Mouse (Mus musculus) kidney, embryonic 15.5 days (tissue): Measurements from ENCODE around the gene Chrm2. TPM values are rescaled to one million over a fixed set of nuclear protein-coding genes. Genes with fewer than 3 reads are reported as not detected.

ENCODE experiments used
- ATAC-seq: fragments of 200-750 bp; cut with Nextera tagmentation; replicated peaks from 2 replicates; pipeline ENCODE4 v1.8.0; 2017; ENCODE audit warnings: moderate TSS enrichment; ENCODE audit not compliant: low FRiP score
- H3K27ac ChIP-seq: fragments of 300-500 bp; sonication (generic); 2 replicates; pipeline ENCODE4 v1.5.1; 2015; ENCODE audit warnings: mild to moderate bottlenecking, inconsistent platforms
- H3K27me3 ChIP-seq: fragments of 300-500 bp; sonication (generic); 2 replicates; pipeline ENCODE4 v1.6.1; 2015; ENCODE audit warnings: inconsistent platforms
- H3K36me3 ChIP-seq: fragments of 300-500 bp; sonication (generic); 2 replicates; pipeline ENCODE4 v1.6.1; 2015; ENCODE audit warnings: inconsistent platforms
- H3K4me1 ChIP-seq: fragments of 300-500 bp; sonication (generic); 2 replicates; pipeline ENCODE4 v1.6.1; 2015; ENCODE audit warnings: inconsistent platforms
- H3K4me2 ChIP-seq: fragments of 300-500 bp; sonication (generic); 2 replicates; pipeline ENCODE4 v1.6.1; 2015; ENCODE audit warnings: moderate library complexity, mild to moderate bottlenecking, inconsistent platforms
- H3K4me3 ChIP-seq: fragments of 300-500 bp; sonication (generic); replicated peaks from 2 replicates; pipeline ENCODE4 v1.5.1; 2015; ENCODE audit warnings: mild to moderate bottlenecking, inconsistent platforms
- H3K9ac ChIP-seq: fragments of 300-500 bp; sonication (generic); 2 replicates; pipeline ENCODE4 v1.6.1; 2015; ENCODE audit warnings: mild to moderate bottlenecking, inconsistent platforms
- H3K9me3 ChIP-seq: fragments of 300-500 bp; sonication (generic); replicated peaks from 2 replicates; pipeline ENCODE4 v1.6.1; 2016; ENCODE audit warnings: inconsistent platforms
- WGBS: fragments of 180-500 bp; shearing (Covaris S2); methylation state at CpG from one replicate; pipeline ENCODE4 v1.1.7; 2015; ENCODE audit warnings: mixed read lengths; 5-methylcytosine and 5-hydroxymethylcytosine counted together
- polyA plus RNA-seq: library from polyadenylated mRNA; unstranded; fragments of >200 nt; fragmentation: Nextera tagmentation; extraction: Ambion mirVana; gene quantifications from 2 replicates; pipeline ENCODE4 v1.2.1, GENCODE M21; 2015

Gene Chrm2
- polyA plus RNA-seq, 1 experiment from 2014 or later: 0.44 TPM

DNA sequence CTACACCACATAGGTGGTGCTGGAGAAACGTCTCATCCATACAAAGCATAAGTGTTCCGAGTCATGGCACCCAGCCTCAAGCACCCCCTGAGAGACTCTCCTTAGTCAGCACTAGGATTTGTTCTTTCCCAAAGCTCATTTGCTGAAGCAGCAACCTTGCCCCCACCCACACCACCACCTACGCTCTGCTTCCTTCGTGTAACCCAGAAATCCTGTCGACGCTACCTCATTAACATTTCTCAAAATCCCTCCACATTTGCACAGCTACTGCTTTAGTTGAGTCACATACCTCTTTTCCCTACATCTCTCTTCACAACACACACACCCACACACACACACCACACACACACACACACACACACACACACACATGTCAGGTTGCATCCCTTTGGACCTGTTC lies 50.1 kb downstream of the Chrm2 start:
- ATAC-seq: no peak
- Histone ChIP-seq H3K27me3 (no peaks in the 10 kb centered on the region), H3K4me2 (no peak overlapping the region), H3K9ac (no peak overlapping the region), H3K9me3 (no peaks in the 10 kb centered on the region), H3K36me3 (no peaks in the 10 kb centered on the region), H3K4me1 (no peaks in the 10 kb centered on the region), H3K4me3 (no peak overlapping the region), H3K27ac (no peak overlapping the region)
- WGBS: 89% methylated on average over 6 of the region's 6 CpGs

DNA sequence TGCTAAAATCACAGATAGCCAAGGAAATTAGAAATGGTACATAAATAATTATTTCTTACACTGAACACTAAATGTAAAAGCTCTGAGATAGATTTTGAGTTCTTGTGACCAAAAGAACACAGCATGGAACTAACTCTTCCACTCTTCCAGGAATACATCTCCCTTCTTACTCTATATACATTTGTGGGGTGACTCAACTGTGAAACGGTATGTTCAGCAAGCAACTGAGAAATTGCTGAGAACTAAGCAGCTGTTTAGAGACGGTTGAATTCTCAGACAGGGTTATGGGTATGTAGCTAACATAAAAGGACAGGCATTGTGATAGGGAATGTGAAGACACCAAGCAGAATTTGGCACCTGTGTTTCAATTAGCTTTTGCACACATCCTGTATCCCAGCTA lies 51.3 kb downstream of the Chrm2 start:
- H3K4me3 ChIP-seq: no peak overlapping the region
- H3K4me2 ChIP-seq: no peak overlapping the region
- no peaks in the 10 kb centered on the region for H3K9me3 ChIP-seq
- ATAC-seq: no peak
- H3K27me3 ChIP-seq: no peaks in the 10 kb centered on the region
- WGBS: 65% methylated on average over 2 of the region's 2 CpGs
- no peak overlapping the region for H3K27ac ChIP-seq
- H3K36me3 ChIP-seq: no peaks in the 10 kb centered on the region
- H3K4me1 ChIP-seq: no peaks in the 10 kb centered on the region
- H3K9ac ChIP-seq: no peak overlapping the region

DNA sequence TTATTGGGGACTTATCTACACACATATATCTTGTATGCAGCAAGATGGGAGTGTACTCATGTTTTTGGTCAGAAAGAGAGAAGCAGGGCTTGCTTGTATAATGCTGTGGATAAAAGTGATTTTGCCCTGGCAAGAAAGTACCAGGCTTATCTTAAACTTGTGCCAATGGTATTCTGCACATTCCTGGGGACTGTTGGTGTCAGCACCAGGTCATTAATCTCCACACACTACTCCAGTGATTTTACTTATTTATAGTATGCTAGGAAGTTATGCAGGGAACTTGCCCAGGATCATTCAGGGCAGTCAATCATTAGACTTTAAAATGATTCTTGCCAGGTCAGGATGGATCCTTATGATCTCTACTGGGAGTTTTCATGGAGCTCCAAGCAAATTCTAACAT lies 63.6 kb downstream of the Chrm2 start:
- no peak overlapping the region for H3K4me3 ChIP-seq
- no peak overlapping the region for H3K27ac ChIP-seq
- H3K4me1 ChIP-seq: no peaks in the 10 kb centered on the region

DNA sequence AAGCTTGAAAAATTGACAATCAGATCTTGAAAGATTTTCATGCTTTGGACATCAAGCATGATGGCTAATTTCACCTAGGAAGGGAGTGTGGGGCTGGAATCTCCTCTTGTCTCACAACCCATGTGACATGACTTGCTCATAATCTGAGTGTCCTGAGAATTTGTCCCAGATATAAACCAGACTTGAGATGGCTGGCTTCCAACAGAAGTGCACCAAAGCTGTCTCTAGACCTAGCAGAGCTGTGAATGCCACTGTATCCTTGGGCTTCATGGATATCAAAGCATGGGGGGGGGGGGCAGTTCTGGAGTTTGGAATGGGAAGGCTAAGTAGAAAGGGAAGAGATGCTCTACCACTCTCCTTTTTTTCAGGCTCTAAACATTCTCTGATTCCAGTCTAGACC lies 67.2 kb downstream of the Chrm2 start:
- ATAC-seq: no peak
- H3K4me2 ChIP-seq: no peak overlapping the region
- H3K27me3 ChIP-seq: no peaks in the 10 kb centered on the region

More for the DNA sequence above, 63.6 kb downstream of the Chrm2 start:
- H3K9ac ChIP-seq: no peak overlapping the region
- no peaks in the 10 kb centered on the region for H3K27me3 ChIP-seq
- H3K4me2 ChIP-seq: no peak overlapping the region
- H3K36me3 ChIP-seq: no peaks in the 10 kb centered on the region
- H3K9me3 ChIP-seq: no peaks in the 10 kb centered on the region
- ATAC-seq: no peak

DNA sequence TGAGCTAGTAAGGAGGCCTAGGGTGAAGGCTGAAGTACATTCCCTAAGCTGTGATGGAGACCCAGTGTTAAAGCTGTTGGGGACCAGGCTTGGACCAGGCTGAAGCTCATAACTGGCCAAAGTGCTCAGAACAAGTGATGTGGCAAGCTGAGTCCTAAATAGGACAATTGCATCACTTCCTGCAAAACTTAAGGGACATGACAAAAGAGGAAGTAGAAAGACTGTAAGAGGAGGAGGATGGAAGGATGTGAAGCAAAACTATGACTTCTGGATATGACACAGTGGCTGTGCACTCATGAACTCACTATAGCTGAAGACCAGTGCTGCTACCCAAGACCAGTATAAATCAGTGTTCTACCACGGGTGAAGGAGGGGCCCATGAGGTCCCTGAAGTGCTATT lies 69.1 kb downstream of the Chrm2 start:
- no peak for ATAC-seq
- Histone ChIP-seq H3K27ac (no peak overlapping the region), H3K9me3 (no peaks in the 10 kb centered on the region), H3K4me3 (no peak overlapping the region), H3K4me1 (no peaks in the 10 kb centered on the region), H3K4me2 (no peak overlapping the region), H3K36me3 (no peaks in the 10 kb centered on the region), H3K9ac (no peak overlapping the region), H3K27me3 (no peaks in the 10 kb centered on the region)
- WGBS: 50% methylated on average over 1 of the region's 1 CpGs

More for the DNA sequence above, 67.2 kb downstream of the Chrm2 start:
- H3K36me3 ChIP-seq: no peaks in the 10 kb centered on the region
- H3K27ac ChIP-seq: no peak overlapping the region
- H3K9me3 ChIP-seq: no peaks in the 10 kb centered on the region
- H3K4me1 ChIP-seq: no peaks in the 10 kb centered on the region
- H3K9ac ChIP-seq: no peak overlapping the region
- H3K4me3 ChIP-seq: no peak overlapping the region

DNA sequence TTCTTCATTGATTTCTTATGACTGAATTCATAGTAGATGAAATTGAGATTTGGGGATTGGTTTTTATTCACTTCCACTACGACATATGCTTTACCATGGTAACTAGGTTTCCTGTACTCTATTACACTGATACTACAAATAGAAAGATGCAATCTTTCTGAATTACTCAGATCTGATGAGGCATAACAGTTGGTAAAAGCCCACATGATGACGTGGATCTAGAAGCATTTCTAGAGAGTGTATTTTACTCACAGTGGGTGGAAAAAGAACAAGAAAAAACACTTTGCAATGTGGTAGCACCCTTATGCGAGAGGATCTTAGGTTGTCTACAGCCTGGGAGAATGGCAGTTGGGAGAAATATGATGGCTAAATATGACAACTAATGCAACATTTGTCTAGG lies 76.1 kb downstream of the Chrm2 start:
- WGBS: 79% methylated on average over 3 of the region's 3 CpGs
- Histone ChIP-seq H3K27ac (no peak overlapping the region), H3K4me2 (no peak overlapping the region), H3K4me3 (no peak overlapping the region), H3K27me3 (no peaks in the 10 kb centered on the region), H3K4me1 (no peaks in the 10 kb centered on the region), H3K9ac (no peak overlapping the region), H3K36me3 (no peaks in the 10 kb centered on the region), H3K9me3 (no peaks in the 10 kb centered on the region)
- no peak for ATAC-seq

DNA sequence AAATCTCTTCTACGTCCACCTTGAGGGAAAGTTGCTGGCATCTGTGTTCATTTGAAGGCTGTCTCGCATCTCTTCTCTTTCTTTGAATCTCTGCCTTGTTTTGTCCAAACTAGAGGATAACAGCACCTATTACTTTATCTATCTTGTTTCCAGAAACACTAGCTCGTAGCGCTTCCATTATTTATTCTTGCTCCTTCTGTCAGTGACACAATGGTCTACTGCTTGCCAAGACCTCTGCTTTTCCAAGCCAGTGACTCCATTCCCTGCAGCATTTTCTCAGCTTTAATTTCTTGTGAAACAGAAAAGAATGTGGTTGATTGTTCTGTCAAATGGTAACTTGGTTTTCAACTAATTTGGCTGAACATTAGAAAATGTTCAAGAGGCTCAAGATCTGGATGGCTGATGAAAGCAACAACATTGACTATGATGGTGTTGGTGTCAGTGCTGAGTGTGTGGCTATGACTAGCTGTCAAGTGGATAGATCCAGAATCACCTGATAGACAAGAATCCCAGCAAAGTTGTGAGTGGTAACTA lies 96.3 kb downstream of the Chrm2 start:
- no peak overlapping the region for H3K27ac ChIP-seq
- H3K4me2 ChIP-seq: no peak overlapping the region
- no peak overlapping the region for H3K9ac ChIP-seq
- H3K9me3 ChIP-seq: no peaks in the 10 kb centered on the region
- H3K4me1 ChIP-seq: no peaks in the 10 kb centered on the region
- H3K27me3 ChIP-seq: no peaks in the 10 kb centered on the region
- H3K36me3 ChIP-seq: no peaks in the 10 kb centered on the region
- no peak overlapping the region for H3K4me3 ChIP-seq
- no peak for ATAC-seq
- 69% methylated on average over 4 of the region's 4 CpGs for WGBS

DNA sequence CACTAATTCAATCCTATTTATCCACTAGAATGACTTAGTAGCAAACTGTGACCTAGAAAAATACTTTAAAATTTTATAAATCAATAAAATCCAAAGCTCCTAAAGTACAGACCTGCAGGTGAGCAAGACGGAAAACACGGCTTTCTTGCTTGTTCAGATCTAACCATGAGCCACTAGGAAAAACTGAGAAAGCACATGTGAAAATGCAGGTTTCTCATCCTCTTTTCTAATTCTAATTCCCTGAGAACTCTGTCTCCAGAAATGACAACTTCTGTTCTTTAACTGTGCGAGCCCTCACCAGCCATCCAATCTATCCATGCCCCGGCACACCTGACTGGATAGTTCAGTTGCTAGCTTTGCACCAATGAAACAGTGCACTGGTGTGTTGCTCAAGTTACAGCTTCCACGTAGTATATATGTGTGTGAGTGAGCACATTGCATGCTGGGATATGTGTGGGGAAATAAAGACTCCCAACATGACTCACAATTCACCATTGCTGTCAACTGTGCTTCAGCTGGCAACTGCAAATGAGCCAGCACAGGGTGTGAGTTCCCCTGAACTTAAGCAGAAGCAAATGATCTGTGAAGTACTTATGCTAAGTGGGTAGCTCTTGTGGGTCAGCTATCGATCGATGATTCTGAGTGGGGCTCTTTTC lies 119.3 kb downstream of the Chrm2 start:
- no peak for ATAC-seq
- no peaks in the 10 kb centered on the region for H3K27me3 ChIP-seq
- no peaks in the 10 kb centered on the region for H3K9me3 ChIP-seq
- H3K4me2 ChIP-seq: no peak overlapping the region
- no peak overlapping the region for H3K9ac ChIP-seq
- WGBS: 67% methylated on average over 7 of the region's 7 CpGs
- peaks cover 7% of the 10 kb centered on the region; the same call in 1 of the 2 replicates for H3K4me1 ChIP-seq
- H3K27ac ChIP-seq: no peak overlapping the region
- H3K36me3 ChIP-seq: no peaks in the 10 kb centered on the region
- no peak overlapping the region for H3K4me3 ChIP-seq

DNA sequence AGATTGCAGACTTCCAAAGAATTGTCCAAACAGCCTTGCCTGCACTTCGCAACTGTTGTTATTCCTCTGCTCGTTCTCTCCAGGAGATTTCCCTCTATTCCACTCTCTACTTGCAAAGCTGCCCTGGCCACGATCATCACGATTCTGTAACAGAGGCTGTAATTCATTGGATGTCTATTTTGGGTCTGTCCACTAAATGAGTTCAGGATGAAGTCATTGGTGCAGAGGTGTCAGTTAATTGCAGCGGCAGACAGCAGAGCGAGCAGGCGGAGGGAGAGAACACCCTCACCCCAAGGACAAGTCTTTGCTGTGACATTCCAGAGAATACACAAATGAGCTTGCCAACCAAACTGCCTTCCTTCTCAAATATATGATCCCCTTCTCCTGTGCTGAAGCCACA lies 120.1 kb downstream of the Chrm2 start:
- no peak overlapping the region for H3K9ac ChIP-seq
- no peaks in the 10 kb centered on the region for H3K9me3 ChIP-seq
- 14% methylated on average over 7 of the region's 7 CpGs for WGBS
- H3K4me1 ChIP-seq: peaks cover 7% of the 10 kb centered on the region; the same call in 1 of the 2 replicates
- no peaks in the 10 kb centered on the region for H3K27me3 ChIP-seq
- H3K36me3 ChIP-seq: no peaks in the 10 kb centered on the region
- H3K4me2 ChIP-seq: 0 out of 2 replicates have a peak overlapping the region, but pooled peaks have one; percentile 17
- H3K27ac ChIP-seq: no peak overlapping the region
- ATAC-seq: no peak
- H3K4me3 ChIP-seq: no peak overlapping the region

DNA sequence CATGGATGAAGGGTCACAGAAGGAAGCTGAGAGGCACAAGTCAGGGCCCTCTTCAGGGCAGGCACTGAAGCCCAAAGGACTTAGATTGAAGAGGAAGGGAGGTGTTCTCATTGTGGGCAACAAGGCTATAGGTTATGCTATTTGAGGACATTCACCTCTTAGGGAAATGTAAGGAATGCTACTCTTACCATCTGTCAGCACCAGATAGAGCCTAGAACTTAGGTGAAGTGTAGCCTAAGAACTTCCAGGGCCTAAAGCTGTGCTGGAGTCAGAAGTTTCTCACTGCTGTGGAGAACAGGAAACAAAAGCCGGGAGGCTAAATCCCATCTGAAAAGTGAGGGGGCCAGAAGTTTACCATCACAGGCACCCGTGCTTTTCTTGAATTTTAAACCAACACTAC lies 120.6 kb downstream of the Chrm2 start:
- Histone ChIP-seq H3K4me1 (peaks cover 7% of the 10 kb centered on the region; the same call in 1 of the 2 replicates), H3K4me2 (no peak overlapping the region), H3K27me3 (no peaks in the 10 kb centered on the region), H3K9ac (no peak overlapping the region), H3K27ac (no peak overlapping the region), H3K4me3 (no peak overlapping the region), H3K9me3 (no peaks in the 10 kb centered on the region), H3K36me3 (no peaks in the 10 kb centered on the region)
- WGBS: 57% methylated on average over 2 of the region's 2 CpGs
- no peak for ATAC-seq

DNA sequence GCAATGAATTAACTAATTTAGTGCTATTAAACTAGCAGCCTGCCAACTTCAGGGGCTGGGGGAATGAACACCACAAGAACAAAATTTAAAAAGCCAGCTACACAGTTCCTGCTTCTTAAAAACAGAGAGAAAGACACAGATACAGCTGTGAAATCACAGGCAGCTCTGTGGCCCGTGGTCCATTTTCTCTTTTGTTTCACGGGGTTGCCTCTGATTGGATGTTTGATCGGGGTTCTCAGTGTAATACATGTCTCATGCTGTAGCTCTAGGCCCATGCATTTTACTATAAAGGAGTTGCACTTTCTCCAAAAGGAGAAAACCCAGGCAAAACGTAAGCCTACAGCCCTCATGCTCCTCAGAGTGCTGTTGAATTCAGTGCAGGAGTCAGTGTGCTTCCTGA lies 128.6 kb downstream of the Chrm2 start:
- Histone ChIP-seq H3K27ac (no peak overlapping the region), H3K4me1 (no peaks in the 10 kb centered on the region), H3K9ac (no peak overlapping the region), H3K4me3 (no peak overlapping the region), H3K36me3 (no peaks in the 10 kb centered on the region), H3K4me2 (no peak overlapping the region), H3K27me3 (no peaks in the 10 kb centered on the region), H3K9me3 (no peaks in the 10 kb centered on the region)
- 79% methylated on average over 4 of the region's 4 CpGs for WGBS
- ATAC-seq: no peak

DNA sequence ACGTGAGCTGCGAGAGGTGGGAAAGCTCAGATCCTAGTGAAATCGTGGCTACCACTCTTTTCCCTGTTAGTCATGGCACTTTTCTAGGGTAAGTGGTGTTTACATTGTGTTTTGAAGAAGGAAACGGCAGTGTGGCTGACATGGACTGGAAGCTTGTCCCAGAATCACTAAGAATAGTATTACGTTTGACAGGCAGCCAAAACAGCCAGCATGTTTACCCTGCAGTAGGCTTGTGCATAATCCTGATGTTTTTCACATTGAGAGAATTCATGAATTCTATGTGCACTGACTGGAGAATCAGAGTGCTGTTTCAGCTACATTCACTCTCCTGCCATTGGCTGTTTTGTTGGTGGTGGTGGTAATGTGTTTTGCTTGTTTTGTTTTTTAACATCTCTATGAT lies 129.4 kb downstream of the Chrm2 start:
- 63% methylated on average over 5 of the region's 5 CpGs for WGBS
- no peak overlapping the region for H3K4me2 ChIP-seq
- ATAC-seq: no peak
- H3K36me3 ChIP-seq: no peaks in the 10 kb centered on the region
- no peaks in the 10 kb centered on the region for H3K4me1 ChIP-seq
- H3K27me3 ChIP-seq: no peaks in the 10 kb centered on the region
- no peak overlapping the region for H3K4me3 ChIP-seq
- no peak overlapping the region for H3K27ac ChIP-seq
- no peaks in the 10 kb centered on the region for H3K9me3 ChIP-seq
- H3K9ac ChIP-seq: no peak overlapping the region

DNA sequence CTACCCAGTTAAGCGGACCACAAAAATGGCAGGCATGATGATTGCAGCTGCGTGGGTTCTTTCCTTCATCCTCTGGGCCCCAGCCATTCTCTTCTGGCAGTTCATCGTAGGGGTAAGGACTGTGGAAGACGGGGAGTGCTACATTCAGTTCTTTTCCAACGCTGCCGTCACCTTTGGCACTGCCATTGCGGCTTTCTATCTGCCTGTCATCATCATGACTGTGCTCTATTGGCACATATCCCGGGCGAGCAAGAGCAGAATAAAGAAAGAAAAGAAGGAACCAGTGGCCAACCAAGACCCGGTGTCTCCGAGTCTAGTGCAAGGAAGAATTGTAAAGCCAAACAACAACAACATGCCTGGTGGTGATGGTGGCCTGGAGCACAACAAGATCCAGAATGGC lies 135.7 kb downstream of the Chrm2 start:
- Histone ChIP-seq H3K4me3 (no peak overlapping the region), H3K4me1 (no peaks in the 10 kb centered on the region), H3K9me3 (no peaks in the 10 kb centered on the region), H3K4me2 (no peak overlapping the region), H3K27ac (no peak overlapping the region), H3K27me3 (no peaks in the 10 kb centered on the region), H3K36me3 (no peaks in the 10 kb centered on the region), H3K9ac (no peak overlapping the region)
- 96% methylated on average over 11 of the region's 11 CpGs for WGBS
- no peak for ATAC-seq
